Mouse (Mus musculus) heart, postnatal 10 days (tissue): ENCODE measurements at regions not wholly inside any gene's neighbourhood (a gene's known extent, or its start where the extent isn't known, plus 50 kb on each side); places are given as distances from the start of the nearest gene placed in this dataset.
"Not testable (repeated sequence)": the region's sequence is repeated elsewhere in the genome, so short reads cannot be mapped to it uniquely, and the experiment has no call there.

Experiments
- DNase-seq, 2 experiments: peaks; one replicate each; pipeline ENCODE4 v3.0.0; 2021
- intact Hi-C: fragments of 180-260 bp; cut with DNase I; formaldehyde crosslinking; loops from one replicate; pipeline ENCODE4 v1.15.1; 2025
- microRNA-seq, 2 experiments: library from miRNA; unstranded; fragments of <30 nt; microRNA quantifications; one replicate each; pipeline ENCODE4 v1.2.0; 2022

- intact Hi-C loops, DNase-seq: not testable (repeated sequence)
These were observed 227.7 kb upstream of the Steap4 start for GRCm38 (mm10) chr5:7732566-7732965.

- intact Hi-C loops = no loop called here
- no peak for DNase-seq
These were observed 180.4 kb upstream of the Steap4 start for GRCm38 (mm10) chr5:7779827-7780226.

- intact Hi-C loops = no loop called here
- DNase-seq = no peak
These were observed 178.0 kb upstream of the Steap4 start for GRCm38 (mm10) chr5:7782235-7782634.

- no peak for DNase-seq
- intact Hi-C loops = no loop called here
These were observed 171.9 kb upstream of the Steap4 start for GRCm38 (mm10) chr5:7788406-7788805.

GRCm38 (mm10) chr5:7789126-7789525 is 171.1 kb upstream of the Steap4 start:
- intact Hi-C loops = no loop called here
- no peak for DNase-seq

GRCm38 (mm10) chr5:7820592-7820991 is 139.7 kb upstream of the Steap4 start:
- DNase-seq = peak in 1 of 2 experiments; percentile 2
- intact Hi-C loops = no loop called here

- no peak for DNase-seq
- intact Hi-C loops = no loop called here
These were observed 138.6 kb upstream of the Steap4 start for GRCm38 (mm10) chr5:7821700-7822099.

GRCm38 (mm10) chr5:7829618-7830017 is 130.6 kb upstream of the Steap4 start:
- intact Hi-C loops = no loop called here
- no peak for DNase-seq

GRCm38 (mm10) chr5:7833812-7834211 is 126.4 kb upstream of the Steap4 start:
- intact Hi-C loops = no loop called here
- DNase-seq = no peak

- intact Hi-C loops = no loop called here
These were observed 97.2 kb upstream of the Steap4 start for GRCm38 (mm10) chr5:7863047-7863446.

GRCm38 (mm10) chr5:7866041-7866641 is 94.1 kb upstream of the Steap4 start:
- DNase-seq = no peak
- intact Hi-C loops = no loop called here

More at GRCm38 (mm10) chr5:7863047-7863446, 97.2 kb upstream of the Steap4 start:
- DNase-seq = no peak

GRCm38 (mm10) chr5:7899537-7899936 is 60.7 kb upstream of the Steap4 start:
- DNase-seq = peak; percentile 15 to 20
- intact Hi-C loops = no loop called here

Small RNA genes in the stretch of these regions (microRNA-seq; reads per million reads assigned to microRNA genes)
- 0 reads per million in 2 experiments for gene Gm22196
